Mouse (Mus musculus) left cerebral cortex, adult 8-10 months (tissue): ENCODE measurements around the gene Hydin. TPM values are rescaled to one million over a fixed set of nuclear protein-coding genes. Genes with fewer than 3 reads are reported as not detected.
"Not testable (repeated sequence)": the region's sequence is repeated elsewhere in the genome, so short reads cannot be mapped to it uniquely, and the experiment has no call there.

Source experiments
- DNase-seq, 2 experiments: peaks; one replicate each; pipeline ENCODE4 v3.0.0; 2022; ENCODE audit warnings: low spot score in 2 of 2
- total RNA-seq, 4 experiments: library from RNA; stranded (reverse); gene quantifications; 2 replicates each; pipeline ENCODE4 v1.2.4; 2022

Hydin gene
- total RNA-seq, 4 experiments from 2014 or later: 0.54 to 0.80 (median 0.70) TPM

DNA sequence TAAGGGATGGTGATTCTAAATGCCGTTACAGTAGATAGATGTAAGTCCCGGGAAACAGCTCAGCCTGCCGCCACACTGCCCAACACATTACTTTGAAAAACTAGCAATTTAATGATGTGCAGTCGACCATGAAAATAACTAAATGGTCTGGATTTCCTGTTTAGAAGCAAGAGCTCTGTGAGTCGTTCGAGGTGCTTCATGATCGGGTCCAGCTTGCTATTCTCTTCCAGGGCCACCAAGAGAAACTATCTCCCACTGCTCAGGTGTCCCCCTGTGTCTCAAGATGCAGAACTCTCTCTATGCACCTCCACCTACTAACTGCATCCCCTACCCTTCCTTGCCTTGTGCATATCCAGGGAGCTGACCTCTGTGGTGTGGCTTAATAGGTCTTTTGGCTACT is 66.6 kb downstream of the Hydin start:
- DNase-seq: no peak

DNA sequence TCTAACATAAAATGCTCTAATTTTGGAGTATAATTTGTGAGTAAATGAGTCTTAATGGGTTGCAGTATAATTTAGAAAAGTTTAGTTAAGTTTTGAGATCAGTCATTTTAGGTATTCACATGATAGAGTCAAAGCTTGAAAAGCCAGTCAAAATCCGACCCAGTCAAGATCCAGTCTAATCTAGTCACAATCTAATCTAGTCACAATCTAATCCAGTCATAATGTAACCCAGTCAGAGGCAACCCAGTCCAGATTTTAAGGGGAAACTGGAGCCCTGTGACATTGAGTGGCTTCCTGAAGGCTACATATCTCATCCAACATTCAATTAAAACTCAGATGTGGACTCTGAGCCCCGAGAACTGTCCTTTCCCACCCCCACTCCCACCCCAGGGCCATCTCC is 72.7 kb downstream of the Hydin start:
- DNase-seq: no peak

DNA sequence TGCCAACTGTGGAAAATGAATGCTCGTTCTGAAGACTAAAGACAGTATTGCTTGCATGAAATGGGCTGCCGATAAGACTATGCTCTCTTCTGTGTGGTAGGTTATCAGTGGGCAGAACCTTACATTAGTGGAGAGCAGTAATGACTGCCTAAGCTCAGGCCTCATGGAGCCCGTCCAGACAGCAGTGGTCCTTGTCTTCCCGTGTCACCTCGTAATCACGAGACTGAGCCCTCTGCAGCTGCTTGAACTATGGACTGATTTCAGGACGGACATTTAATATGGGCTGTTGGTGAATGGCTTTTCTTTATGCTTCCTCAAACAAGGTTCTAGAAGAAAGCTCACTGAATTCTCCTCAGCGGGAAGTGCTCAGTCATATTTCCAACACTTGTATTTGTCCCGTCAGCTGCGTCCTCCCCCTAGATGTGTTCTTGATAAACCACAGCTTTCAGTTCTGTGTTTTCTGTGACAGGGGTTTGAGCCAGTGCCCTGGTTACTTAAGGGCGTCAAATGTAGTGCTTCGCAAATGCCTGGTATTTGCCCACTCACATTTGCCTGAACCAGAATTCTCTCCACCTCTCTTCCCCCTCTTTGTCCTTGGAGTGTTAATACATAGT is 73.4 kb downstream of the Hydin start:
- no peak for DNase-seq

DNA sequence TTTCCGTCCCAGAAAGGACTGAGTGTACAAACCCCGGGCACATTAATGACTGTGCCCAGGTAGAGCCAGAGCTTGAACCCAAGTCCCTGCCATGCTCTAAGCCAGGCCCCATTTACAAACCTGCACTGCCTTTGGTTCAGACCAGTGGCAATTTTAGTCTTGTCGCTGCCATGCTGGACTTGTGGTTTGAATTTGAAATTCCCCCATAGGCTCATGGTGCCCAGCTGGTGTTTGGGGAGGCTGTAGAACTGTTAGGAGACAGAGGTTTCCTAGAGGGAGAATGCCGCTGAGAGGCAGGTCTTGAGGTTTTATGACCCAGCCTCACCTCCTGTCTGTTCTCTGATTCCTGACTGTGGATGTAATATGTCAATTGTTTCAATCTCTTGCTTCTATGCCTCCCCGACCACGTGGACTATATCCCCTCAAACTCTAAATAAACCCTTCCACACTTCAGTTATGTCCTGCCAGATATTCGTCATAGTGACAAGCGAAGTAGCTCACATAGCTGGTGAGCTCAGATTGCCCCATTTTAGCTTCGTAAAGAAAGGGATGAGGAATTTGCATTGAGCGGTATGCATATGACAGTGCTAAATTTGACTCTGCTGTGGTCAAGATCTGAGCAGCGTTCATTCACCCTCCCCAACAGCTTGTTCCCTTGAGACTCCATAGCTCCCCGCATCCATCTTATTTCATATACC is 79.1 kb downstream of the Hydin start:
- no peak for DNase-seq

DNA sequence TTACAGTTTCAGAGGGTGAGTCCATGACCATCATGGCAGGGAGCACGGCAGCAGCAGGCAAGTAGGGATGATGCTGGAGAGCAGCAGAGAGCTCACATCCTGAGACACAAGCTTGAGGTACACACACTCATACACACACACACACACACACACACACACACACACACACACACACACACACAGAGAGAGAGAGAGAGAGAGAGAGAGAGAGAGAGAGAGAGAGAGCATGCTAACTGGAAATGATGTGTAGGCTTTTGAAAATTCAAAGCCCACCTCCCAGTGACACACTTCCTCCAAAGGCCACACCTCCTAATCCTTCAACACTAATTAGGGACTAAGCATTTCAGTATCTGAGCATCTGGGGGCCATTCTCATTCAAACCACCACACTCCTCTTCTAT is 80.1 kb downstream of the Hydin start:
- DNase-seq: no peak

DNA sequence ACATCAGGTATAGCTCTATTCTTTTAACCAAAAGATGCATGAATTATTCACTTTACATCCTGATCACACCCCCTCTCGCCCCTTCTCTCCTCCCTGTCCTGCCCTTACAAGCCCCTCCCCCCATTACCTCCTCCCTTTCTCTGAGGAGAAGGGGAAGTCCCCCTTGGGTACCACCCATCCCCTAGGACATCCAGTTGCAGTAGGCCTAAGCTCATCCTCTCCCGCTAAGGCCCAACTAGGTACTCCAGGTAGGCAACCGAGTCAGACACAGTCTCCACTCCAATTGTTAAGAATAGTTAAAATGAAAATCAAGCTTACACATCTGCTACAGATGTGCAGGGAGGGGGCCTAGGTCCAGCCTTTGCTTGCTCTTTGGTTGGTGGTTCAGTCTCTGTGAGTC is 83.9 kb downstream of the Hydin start:
- DNase-seq: no peak

DNA sequence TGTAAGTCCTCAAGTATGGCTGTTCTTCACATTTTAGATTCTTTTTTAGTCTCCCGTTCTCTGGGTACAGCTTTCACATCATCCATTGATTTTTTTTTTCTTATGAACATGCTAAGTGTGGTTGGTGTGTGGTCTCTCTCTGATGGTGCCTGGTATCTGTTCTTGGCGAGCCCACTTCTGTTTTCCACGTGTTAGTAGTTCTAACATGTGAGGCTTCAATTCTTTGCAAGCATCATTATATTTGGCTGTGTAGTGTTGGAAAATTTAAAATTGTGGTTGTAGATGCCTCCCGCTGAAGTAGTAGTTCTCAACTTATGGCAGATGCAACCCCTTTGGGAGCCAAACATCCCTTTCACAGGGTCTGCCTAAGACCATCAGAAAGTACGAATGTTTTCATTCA is 85.1 kb downstream of the Hydin start:
- no peak for DNase-seq

DNA sequence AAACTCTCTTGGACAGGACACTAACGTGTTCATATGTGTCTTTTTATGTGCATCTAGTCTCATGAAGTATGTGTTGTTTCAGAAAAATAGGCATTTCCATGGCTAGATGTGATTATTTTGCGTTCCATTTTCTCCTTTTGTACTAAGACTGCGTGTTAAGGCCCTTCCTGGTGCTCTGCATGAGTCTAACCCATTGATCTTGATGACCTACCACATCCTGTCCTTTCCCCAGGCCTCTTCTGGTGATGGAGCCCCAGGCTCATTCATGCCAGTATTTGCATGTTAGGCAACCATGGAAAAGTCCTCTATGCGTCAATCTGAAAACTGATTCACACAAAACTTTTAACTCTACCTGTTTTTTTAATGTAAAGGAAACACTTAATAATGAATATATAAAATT is 96.2 kb downstream of the Hydin start:
- DNase-seq: no peak

DNA sequence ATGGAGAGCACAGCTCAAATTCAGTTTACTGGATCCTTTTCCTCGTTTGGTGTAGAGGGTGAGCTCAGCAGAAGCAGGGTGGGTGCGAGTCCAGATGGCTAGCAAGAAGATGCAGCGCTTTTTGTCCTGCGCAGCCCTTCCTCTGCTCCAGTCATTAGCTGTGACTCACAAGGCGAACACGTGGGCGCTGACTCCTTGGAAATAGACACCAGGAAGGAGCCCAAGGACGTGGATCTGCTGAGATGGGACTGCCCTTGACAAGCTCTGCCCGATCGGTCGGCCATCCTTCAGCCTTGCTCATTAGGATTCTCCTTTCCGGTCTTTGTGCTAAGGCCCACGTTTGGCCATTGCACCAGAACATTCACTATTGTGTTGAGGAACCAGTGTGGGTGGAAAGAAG is 106.1 kb downstream of the Hydin start:
- peak in 1 of 2 experiments; percentile 7 for DNase-seq

DNA sequence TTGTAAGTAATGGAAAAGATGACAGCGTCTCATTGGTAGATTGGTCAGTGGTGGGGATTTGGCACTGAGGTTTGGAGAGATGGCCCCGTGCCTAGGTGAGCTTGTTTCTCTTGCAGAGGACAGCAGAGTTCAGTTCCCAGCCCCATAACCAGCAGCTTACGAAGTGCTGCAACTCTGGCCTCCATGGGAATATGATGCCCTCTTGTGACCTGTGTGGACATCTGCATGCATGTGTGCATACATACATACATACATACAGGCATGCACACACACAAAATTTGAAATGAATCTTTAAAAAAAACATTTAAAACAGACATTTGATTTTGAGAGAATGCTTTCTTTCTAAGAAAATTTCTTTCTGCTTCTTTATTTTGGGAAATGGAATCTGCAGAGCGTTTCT is 106.9 kb downstream of the Hydin start:
- no peak for DNase-seq

DNA sequence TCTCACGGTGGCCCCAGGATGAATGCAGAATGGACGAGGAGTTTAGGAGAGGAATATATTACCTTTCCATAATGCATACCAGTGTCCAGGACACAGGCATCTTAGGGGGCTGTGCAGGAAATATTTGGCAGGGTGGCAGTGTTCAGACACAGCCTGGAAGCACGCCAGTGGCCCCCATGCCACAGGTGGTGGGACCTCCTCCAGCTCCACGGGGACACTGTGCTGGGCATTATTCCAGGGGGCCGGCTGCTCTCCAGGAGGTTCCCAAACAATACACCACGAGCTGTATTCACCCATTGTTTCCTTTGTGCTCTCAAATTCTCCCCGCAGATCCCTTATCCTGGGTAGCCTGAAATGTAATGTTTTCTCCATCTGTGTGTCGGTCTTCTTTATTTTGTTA is 116.0 kb downstream of the Hydin start:
- DNase-seq: no peak

DNA sequence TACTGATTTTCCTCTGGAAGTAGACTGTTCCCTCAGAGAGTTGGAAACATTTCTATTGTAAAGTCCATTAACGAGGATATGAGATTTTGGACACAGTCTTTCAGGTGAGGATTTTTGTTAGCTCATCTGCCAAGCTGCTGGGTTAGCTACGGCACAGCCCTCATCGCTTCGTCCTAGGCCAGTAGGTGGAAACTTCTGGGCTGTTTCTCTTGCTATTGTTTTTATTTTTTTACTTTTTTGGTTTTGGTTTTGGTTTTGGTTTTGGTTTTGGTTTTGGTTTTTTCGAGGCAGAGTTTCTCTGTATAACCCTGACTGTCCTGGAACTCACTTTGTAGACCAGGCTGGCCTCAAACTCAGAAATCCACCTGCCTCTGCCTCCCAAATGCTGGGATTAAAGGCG is 117.9 kb downstream of the Hydin start:
- DNase-seq: not testable (repeated sequence)

DNA sequence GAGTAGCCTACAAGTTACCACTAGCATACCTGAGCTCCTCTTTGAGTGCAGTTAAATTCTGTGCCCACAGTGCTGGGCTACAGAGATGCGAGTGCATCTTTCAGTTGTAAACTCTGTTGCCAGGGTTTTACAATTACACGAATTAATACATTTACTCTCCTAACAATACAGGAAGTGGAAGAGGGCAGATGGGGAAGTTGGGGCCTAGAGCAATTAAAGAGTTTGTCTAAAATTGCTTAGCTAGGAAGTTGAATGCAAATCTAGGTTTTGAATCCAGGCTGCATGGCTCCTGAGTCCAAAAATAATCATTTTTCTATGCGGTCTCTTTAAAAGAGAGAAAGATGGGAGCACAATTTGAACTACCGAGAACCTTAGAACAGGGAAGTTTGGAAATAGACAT is 128.9 kb downstream of the Hydin start:
- DNase-seq: no peak

DNA sequence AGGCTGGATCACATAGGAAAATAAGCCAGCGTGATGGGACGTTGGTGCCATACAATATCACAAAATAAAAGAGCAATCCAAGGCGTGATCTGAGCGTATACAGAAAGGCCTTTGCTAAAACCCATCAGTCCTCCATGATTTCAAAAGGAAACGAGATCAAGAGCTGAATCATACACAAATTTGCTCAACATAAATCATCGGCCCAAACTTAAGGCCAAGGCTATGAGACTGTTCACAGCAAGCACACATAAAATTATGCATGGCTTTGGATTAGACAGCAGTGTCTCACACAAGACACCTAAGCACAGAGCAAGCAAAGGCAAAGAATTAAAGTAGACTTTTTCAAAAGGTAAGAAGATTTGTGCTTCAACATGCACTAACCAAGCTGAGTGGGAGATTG is 133.8 kb downstream of the Hydin start:
- no peak for DNase-seq

DNA sequence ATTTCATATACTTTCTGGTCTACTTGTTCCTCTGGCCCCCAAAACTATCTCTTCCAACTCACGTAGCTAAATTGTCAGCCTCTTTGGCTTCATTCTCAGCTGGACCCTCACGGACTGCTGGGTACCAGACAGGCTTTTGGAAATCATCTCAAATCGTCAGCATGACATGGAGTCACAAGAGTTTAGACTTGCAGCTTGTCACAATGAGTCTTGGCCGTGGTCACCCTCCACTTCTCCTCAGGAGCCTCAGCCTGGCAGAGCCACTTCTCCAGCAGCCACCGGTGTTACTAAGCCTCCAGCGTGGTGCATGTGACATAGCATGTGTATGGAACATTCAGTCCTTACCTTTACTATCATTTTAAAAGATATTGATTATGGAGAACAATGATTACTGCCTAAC is 135.5 kb downstream of the Hydin start:
- DNase-seq: no peak

DNA sequence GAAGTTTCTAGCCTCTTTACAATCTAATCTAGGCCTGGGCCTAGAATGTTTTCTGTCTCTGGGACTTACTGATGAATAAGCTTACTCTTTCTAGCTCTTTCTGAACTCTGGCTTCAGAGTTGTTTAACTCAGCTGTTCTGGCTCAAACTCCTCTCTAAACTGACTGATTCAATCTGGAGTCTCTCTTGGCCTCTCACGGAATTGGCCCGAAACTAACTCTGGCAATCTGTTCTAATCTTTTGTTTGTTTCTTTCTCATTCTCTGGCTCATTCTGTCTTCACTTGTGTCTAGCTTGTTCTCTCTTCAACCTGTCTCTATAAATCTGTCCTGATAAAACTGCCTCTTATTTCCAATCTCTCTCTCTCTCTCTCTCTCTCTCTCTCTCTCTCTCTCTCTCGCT is 137.7 kb downstream of the Hydin start:
- no peak for DNase-seq

DNA sequence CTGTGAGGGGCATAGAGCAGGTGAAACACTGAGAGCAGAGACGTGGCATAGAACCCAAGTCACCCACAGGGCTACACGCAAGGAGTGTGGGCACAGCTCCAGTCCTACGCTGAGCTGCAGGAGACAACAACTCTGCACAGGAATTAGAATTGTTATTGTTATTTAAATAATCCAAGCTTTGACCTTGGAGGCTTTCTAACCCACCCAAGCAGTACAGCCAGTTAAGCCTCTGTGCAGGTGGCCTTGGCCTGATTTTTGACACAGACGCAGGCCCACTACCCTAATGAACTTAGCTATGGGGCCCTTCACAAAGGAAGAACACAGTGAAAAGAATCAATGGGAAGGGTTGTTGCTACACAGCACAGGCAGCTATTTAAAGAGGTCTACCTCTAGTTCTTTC is 148.3 kb downstream of the Hydin start:
- DNase-seq: no peak

DNA sequence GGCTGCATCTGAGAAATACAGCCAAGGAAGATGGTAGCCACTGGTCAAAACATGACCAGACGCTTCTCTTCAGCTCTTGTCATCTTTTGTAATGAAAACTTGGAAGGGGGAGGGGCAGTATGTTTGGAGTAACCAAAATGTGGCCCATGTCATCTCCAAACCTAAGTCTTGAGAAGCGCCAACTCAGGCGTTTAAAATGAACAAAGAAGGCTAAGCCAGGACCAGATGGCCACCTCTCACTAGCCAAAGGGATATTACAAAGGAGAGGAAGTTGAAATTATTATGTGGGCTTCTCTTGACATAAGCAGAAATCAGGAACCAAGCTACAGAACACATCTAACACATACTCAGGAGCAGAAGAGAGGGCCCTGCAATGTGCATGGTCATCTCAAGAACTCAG is 150.2 kb downstream of the Hydin start:
- no peak for DNase-seq

DNA sequence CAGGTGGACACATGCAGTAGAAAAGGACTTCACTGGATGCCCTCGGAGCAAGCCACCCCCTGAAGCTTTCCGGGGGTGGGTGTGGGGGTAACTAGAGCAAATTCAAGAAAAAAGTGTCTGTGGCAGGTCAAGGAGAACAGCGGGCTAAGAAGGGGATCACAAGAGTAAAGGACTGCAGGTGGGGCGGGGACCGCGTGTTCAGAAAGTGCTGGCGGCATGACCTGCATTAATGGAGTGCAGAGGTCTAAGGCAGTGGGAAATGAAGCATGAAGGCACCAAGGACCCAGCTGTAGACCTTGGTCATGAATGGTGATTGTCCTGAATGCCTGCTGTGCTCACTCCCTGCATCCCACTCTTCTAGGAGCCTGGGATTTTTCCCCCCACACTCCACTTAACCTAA is 151.0 kb downstream of the Hydin start:
- DNase-seq: no peak

DNA sequence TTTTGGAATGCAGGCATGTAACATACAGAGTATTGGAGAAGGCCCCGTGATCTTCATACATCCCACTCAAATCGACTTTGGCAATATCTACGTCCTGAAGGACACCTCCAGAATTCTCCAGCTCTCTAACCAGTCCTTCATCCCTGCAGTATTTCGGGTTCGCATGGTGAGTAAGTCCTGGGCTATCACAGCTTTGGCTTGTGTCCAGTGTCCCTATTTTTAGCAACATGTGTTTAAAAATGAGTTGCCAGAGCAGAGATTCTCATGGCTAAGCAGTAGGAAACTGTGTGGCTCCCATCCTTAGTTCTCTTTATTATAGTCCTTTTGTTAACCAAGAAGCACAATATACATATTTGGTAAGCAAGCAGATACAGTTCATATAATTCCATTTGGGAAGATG is 152.9 kb downstream of the Hydin start:
- peak in 1 of 2 experiments; percentile 9 for DNase-seq

DNA sequence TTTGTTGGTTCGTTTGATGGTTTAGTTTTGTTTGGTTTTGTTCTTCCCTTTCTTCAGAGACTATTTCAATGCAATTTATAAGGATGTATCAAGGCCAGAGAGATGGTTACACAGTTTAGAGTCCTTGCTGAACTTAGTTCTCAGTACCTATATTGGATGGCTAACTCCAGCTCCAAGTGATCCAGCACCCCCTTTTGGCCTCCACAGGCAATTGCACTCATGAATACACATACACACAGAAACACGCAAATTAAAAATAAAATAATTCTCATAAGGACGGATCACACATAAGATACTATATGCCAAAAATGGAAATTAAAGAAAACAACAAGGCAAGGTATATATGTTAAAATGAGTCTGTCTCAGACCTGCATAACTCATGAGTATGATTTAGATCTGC is 153.4 kb downstream of the Hydin start:
- DNase-seq: no peak

DNA sequence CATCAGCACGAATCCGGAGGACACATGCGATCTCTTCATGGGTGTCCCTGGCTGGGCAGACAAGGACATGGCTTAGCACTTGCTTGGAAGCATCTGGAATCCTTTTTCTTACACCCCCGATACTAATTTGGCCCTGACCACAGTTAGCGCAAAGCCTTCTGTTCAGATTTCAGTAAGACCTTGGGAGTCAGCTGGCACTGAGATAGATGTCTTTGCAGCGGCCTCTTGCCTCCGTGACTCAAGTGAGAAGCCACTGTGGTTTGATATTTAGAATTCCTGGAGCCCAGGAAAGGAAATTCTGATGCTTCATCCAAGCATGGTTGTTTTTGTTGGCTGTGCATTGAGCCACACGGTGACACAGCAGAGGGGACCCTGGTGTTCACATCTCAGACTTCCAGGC is 157.4 kb downstream of the Hydin start:
- no peak for DNase-seq

DNA sequence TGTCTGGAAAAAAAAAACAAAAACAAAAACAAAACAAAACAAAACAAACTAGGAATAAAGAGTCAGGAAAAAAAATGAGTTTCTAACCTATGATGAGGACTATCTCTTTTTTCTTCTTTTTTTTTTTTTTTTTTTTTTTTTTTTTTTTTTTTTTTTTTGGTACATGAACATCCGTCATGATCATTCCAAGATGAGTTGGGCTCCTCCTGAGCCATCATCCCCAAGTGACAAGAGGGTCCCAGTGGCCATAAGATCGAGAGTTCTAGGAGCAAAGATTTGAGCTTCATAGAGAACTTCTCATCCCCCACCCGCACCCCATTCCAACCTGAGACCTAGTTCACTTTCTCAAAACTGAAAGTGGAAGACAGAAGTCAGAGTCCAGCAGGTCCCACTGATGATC is 164.6 kb downstream of the Hydin start:
- DNase-seq: no peak

DNA sequence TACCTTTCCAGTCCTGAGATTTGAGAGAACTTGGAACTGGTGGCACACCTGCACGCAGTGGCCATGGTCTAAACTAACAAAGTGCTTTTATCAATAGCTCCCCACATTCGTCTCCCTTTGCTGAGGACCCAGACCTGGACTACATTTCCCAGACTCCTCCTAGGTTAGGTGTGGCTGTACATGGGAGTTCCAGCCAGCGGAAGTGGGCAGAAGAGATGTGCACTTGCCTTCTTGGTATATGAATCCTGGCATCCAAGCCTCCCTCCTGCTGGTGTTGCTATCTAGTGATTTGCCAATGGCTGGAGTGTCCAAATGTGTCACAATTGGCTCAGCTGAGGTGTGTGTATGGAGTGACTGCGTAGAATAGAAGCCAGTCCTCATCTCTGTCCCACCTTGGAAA is 173.8 kb downstream of the Hydin start:
- DNase-seq: no peak
